ENCODE assay signal across 8 mouse cellular contexts in genomic region chr7:98490328-98490727, GRCm38 (mm10). TPM values are rescaled to one million over a fixed set of nuclear protein-coding genes. Genes with fewer than 3 reads are reported as not detected.
DNase-seq lines count a peak whose midpoint lies in the region; ATAC-seq and TF ChIP-seq lines count a peak whose summit lies in the region.

No protein-coding gene starts in this region.

- H3K4me3 ChIP-seq in erythroblast, embryonic 14.5 days (replicated peaks) = peak overlapping the region; percentile 25
- H3K4me3 ChIP-seq in liver, embryonic 13.5 days (replicated peaks) = peak overlapping the region; percentile 55
- peak overlapping the region; percentile 58 for H3K4me3 ChIP-seq in stomach, postnatal 0 days (ENCODE audit: low read depth, low read length)

- H3K27ac ChIP-seq in liver, embryonic 13.5 days = no peak overlapping the region
- H3K27ac ChIP-seq in stomach, postnatal 0 days (replicated peaks) = no peak overlapping the region; the same call in 1 of the 2 replicates

- peaks cover 29% of the 10 kb centered on the region for H3K27me3 ChIP-seq in erythroblast, embryonic 14.5 days (ENCODE audit: control insufficient read depth)
- H3K27me3 ChIP-seq in liver, embryonic 13.5 days = peaks cover 34% of the 10 kb centered on the region
- peaks cover 3% of the 10 kb centered on the region; the same call in 1 of the 2 replicates for H3K27me3 ChIP-seq in stomach, postnatal 0 days (ENCODE audit: control insufficient read depth, insufficient read depth, low read length)

- peaks cover 3% of the 10 kb centered on the region for H3K4me1 ChIP-seq in erythroblast, embryonic 14.5 days (ENCODE audit: control insufficient read depth)
- H3K4me1 ChIP-seq in liver, embryonic 13.5 days (replicated peaks) = peaks cover 26% of the 10 kb centered on the region
- peaks cover 3% of the 10 kb centered on the region; the same call in 1 of the 2 replicates for H3K4me1 ChIP-seq in stomach, postnatal 0 days (replicated peaks; ENCODE audit: control insufficient read depth, insufficient read depth)

- TF ChIP-seq EP300 in stomach, postnatal 0 days (optimal IDR thresholded peaks at IDR 0.05) = no peak

- H3K9me3 ChIP-seq in erythroblast, embryonic 14.5 days (ENCODE audit: control insufficient read depth, low read length) = no peaks in the 10 kb centered on the region
- no peaks in the 10 kb centered on the region for H3K9me3 ChIP-seq in liver, embryonic 13.5 days (replicated peaks)
- no peaks in the 10 kb centered on the region for H3K9me3 ChIP-seq in stomach, postnatal 0 days (ENCODE audit: control insufficient read depth, low read length)

- H3K9ac ChIP-seq in liver, embryonic 13.5 days = peak overlapping the region; percentile 53
- peak overlapping the region; percentile 63 for H3K9ac ChIP-seq in stomach, postnatal 0 days (ENCODE audit: low read length)

- no peak for TF ChIP-seq CTCF in stomach, postnatal 0 days (IDR thresholded peaks at IDR 0.05; ENCODE audit: low read depth)

- ATAC-seq in erythroblast, adult 5-6 weeks (replicated peaks; ENCODE audit: low FRiP score, poor library complexity, severe bottlenecking) = no peak
- no peak for ATAC-seq in liver, embryonic 13.5 days (ENCODE audit: low read depth)
- ATAC-seq in stomach, postnatal 0 days (ENCODE audit: low FRiP score, low TSS enrichment) = no peak

- no peaks in the 10 kb centered on the region for H3K36me3 ChIP-seq in erythroblast, embryonic 14.5 days (ENCODE audit: control insufficient read depth)
- H3K36me3 ChIP-seq in liver, embryonic 13.5 days = no peaks in the 10 kb centered on the region; the same call in 1 of the 2 replicates
- no peaks in the 10 kb centered on the region for H3K36me3 ChIP-seq in stomach, postnatal 0 days (ENCODE audit: control insufficient read depth, insufficient read depth, low read length)

- peak overlapping the region; percentile 68 for H3K4me2 ChIP-seq in liver, embryonic 13.5 days
- H3K4me2 ChIP-seq in stomach, postnatal 0 days (replicated peaks; ENCODE audit: low read depth) = peak overlapping the region; percentile 71

- DNase-seq in thymus, postnatal 0 days (ENCODE audit: low spot score) = peak; percentile 41
- DNase-seq in thymus, adult 18-20 months = no peak
- DNase-seq in liver, embryonic 13.5 days = no peak
- DNase-seq in stomach, postnatal 0 days (ENCODE audit: low spot score) = no peak
- DNase-seq in right cerebral cortex, postnatal 10 days (ENCODE audit: low spot score in 2 of 2) = no peak
- DNase-seq in thymus, postnatal 14 days = no peak

- 56% methylated on average over 4 of the region's 4 CpGs for WGBS in liver, embryonic 13.5 days (ENCODE audit: insufficient replicate concordance)
- WGBS in stomach, postnatal 0 days = 46% methylated on average over 4 of the region's 4 CpGs

RNA-seq across cellular contexts. Expression of gene Lrrc32, which starts 1.2 kb away (rescaled TPM):
- polyA plus RNA-seq in erythroblast, embryonic 14.5 days (2012) = 0.03 and 0.19 TPM in 2 replicates
- total RNA-seq in erythroblast, adult 5-6 weeks (2015; ENCODE audit: low replicate concordance) = not detected in 2 replicates
- not detected in 2 replicates for total RNA-seq in erythroblast, adult 5-6 weeks (2017; ENCODE audit: low replicate concordance)
- polyA plus RNA-seq in thymus, postnatal 0 days (2015; fragmentation: Nextera tagmentation; extraction: Ambion mirVana) = 3.0 and 3.4 TPM in 2 replicates
- 3.2 and 5.7 TPM in 2 replicates for polyA plus RNA-seq in liver, embryonic 13.5 days (2015; fragmentation: Nextera tagmentation; extraction: Ambion mirVana)
- 3.6 and 6.0 TPM in 2 replicates for polyA plus RNA-seq in stomach, postnatal 0 days (2015; fragmentation: Nextera tagmentation; extraction: Ambion mirVana)

RNA-seq across cellular contexts. Expression of gene Gucy2d, which starts 50.1 kb away (rescaled TPM):
- polyA plus RNA-seq in erythroblast, embryonic 14.5 days (2012) = not detected in 2 replicates
- not detected in 2 replicates for total RNA-seq in erythroblast, adult 5-6 weeks (2015; ENCODE audit: low replicate concordance)
- total RNA-seq in erythroblast, adult 5-6 weeks (2017; ENCODE audit: low replicate concordance) = not detected in 2 replicates
- polyA plus RNA-seq in thymus, postnatal 0 days (2015; fragmentation: Nextera tagmentation; extraction: Ambion mirVana) = not detected in 2 replicates
- polyA plus RNA-seq in liver, embryonic 13.5 days (2015; fragmentation: Nextera tagmentation; extraction: Ambion mirVana) = not detected in 2 replicates
- 0.02 TPM in 1 of 2 replicates, not detected in the other for polyA plus RNA-seq in stomach, postnatal 0 days (2015; fragmentation: Nextera tagmentation; extraction: Ambion mirVana)
